8 mouse cellular contexts compared by ENCODE assay signal in genomic region chr4:106799772-106800336, GRCm38 (mm10). TPM values are rescaled to one million over a fixed set of nuclear protein-coding genes. Genes with fewer than 3 reads are reported as not detected.
A peak's percentile ranks its signal among the peaks of the same experiment; 100 is the strongest.
DNase-seq lines count a peak whose midpoint lies in the region; ATAC-seq and TF ChIP-seq lines count a peak whose summit lies in the region.

No protein-coding gene starts in this region.

- peak; percentile 75 for DNase-seq in 3134 (ENCODE audit: extremely low read depth, insufficient read length, low spot score)
- DNase-seq in adrenal gland, postnatal 14 days, result peak; percentile 90
- peak; percentile 77 for DNase-seq in embryonic facial prominence, embryonic 11.5 days (ENCODE audit: low spot score)
- DNase-seq in heart, adult 2 months, result peak; percentile 82 to 88
- peak; percentile 91 to 92 for DNase-seq in kidney, adult 8-10 months
- peak; percentile 86 for DNase-seq in limb, embryonic 11.5 days (ENCODE audit: low spot score)

- intact Hi-C loops in heart, adult 2 months (cut with DNase I), result loop anchor here (2.0 to 5.0 kb wide), 2 partner anchors 21 to 362 kb away; no protein-coding TSS in a partner anchor

- WGBS in embryonic facial prominence, embryonic 11.5 days, result 11% methylated on average over 15 of the region's 15 CpGs
- 15% methylated on average over 15 of the region's 15 CpGs for WGBS in heart, adult 2 months
- 4% methylated on average over 15 of the region's 15 CpGs for WGBS in limb, embryonic 11.5 days
- WGBS in midbrain, embryonic 15.5 days, result 7% methylated on average over 15 of the region's 15 CpGs
- WGBS in stomach, embryonic 14.5 days, result 7% methylated on average over 15 of the region's 15 CpGs

- peak overlapping the region; percentile 13 for H3K9ac ChIP-seq in embryonic facial prominence, embryonic 11.5 days (replicated peaks; ENCODE audit: low read length)
- peak overlapping the region; percentile 20; the same call in 1 of the 2 replicates for H3K9ac ChIP-seq in heart, adult 2 months (ENCODE audit: low read depth, low read length)
- peak overlapping the region; percentile 37 for H3K9ac ChIP-seq in limb, embryonic 11.5 days (ENCODE audit: low read length)
- no peak overlapping the region for H3K9ac ChIP-seq in midbrain, embryonic 15.5 days
- no peak overlapping the region for H3K9ac ChIP-seq in stomach, embryonic 14.5 days (replicated peaks; ENCODE audit: low read depth, low read length)

- ATAC-seq in embryonic facial prominence, embryonic 11.5 days (replicated peaks; ENCODE audit: insufficient number of reproducible peaks, low FRiP score, low TSS enrichment, low read depth), result peak; percentile 54
- peak; percentile 85 for ATAC-seq in limb, embryonic 11.5 days (ENCODE audit: insufficient number of reproducible peaks, low FRiP score, low TSS enrichment, low read depth)
- ATAC-seq in midbrain, embryonic 15.5 days (replicated peaks), result peak; percentile 52
- peak; percentile 77 for ATAC-seq in stomach, embryonic 14.5 days (ENCODE audit: insufficient number of reproducible peaks, insufficient read depth, low FRiP score, low read depth)

- H3K27me3 ChIP-seq in embryonic facial prominence, embryonic 11.5 days (ENCODE audit: control insufficient read depth, insufficient read depth, low read length), result no peaks in the 10 kb centered on the region
- no peaks in the 10 kb centered on the region for H3K27me3 ChIP-seq in heart, adult 2 months (ENCODE audit: control insufficient read depth, insufficient read depth, low read length)
- H3K27me3 ChIP-seq in limb, embryonic 11.5 days (ENCODE audit: control insufficient read depth, insufficient read depth, low read length), result no peaks in the 10 kb centered on the region
- peaks cover 9% of the 10 kb centered on the region for H3K27me3 ChIP-seq in midbrain, embryonic 15.5 days (replicated peaks)
- no peaks in the 10 kb centered on the region for H3K27me3 ChIP-seq in stomach, embryonic 14.5 days (ENCODE audit: control insufficient read depth, insufficient read depth, low read length)

- no peaks in the 10 kb centered on the region for H3K36me3 ChIP-seq in embryonic facial prominence, embryonic 11.5 days (replicated peaks; ENCODE audit: control insufficient read depth, insufficient read depth, low read depth, low read length)
- no peaks in the 10 kb centered on the region for H3K36me3 ChIP-seq in heart, adult 2 months (ENCODE audit: control insufficient read depth, insufficient read depth, low read length)
- no peaks in the 10 kb centered on the region for H3K36me3 ChIP-seq in limb, embryonic 11.5 days (ENCODE audit: control insufficient read depth, insufficient read depth, low read length)
- no peaks in the 10 kb centered on the region for H3K36me3 ChIP-seq in midbrain, embryonic 15.5 days (replicated peaks)
- no peaks in the 10 kb centered on the region for H3K36me3 ChIP-seq in stomach, embryonic 14.5 days (ENCODE audit: control insufficient read depth, insufficient read depth, low read length)

- H3K9me3 ChIP-seq in embryonic facial prominence, embryonic 11.5 days (replicated peaks; ENCODE audit: control insufficient read depth, low read length), result no peaks in the 10 kb centered on the region
- H3K9me3 ChIP-seq in limb, embryonic 11.5 days (ENCODE audit: control insufficient read depth, low read length), result no peaks in the 10 kb centered on the region
- H3K9me3 ChIP-seq in midbrain, embryonic 15.5 days, result no peaks in the 10 kb centered on the region
- H3K9me3 ChIP-seq in stomach, embryonic 14.5 days (ENCODE audit: control insufficient read depth, low read depth, low read length), result no peaks in the 10 kb centered on the region

- peak overlapping the region; percentile 39 for H3K4me2 ChIP-seq in embryonic facial prominence, embryonic 11.5 days (ENCODE audit: low read depth, low read length)
- peak overlapping the region; percentile 51 for H3K4me2 ChIP-seq in limb, embryonic 11.5 days (ENCODE audit: low read depth, severe bottlenecking)
- H3K4me2 ChIP-seq in midbrain, embryonic 15.5 days, result peak overlapping the region; percentile 26
- peak overlapping the region; percentile 15 for H3K4me2 ChIP-seq in stomach, embryonic 14.5 days (replicated peaks; ENCODE audit: low read depth, low read length)

- peak; percentile 80 for TF ChIP-seq CTCF in heart, adult 2 months (IDR thresholded peaks at IDR 0.05)

- H3K27ac ChIP-seq in embryonic facial prominence, embryonic 11.5 days (replicated peaks; ENCODE audit: low read depth, low read length), result no peak overlapping the region
- H3K27ac ChIP-seq in heart, adult 2 months, result peak overlapping the region; percentile 78
- peak overlapping the region; percentile 57 for H3K27ac ChIP-seq in limb, embryonic 11.5 days (replicated peaks; ENCODE audit: low read depth, low read length)
- H3K27ac ChIP-seq in midbrain, embryonic 15.5 days, result no peak overlapping the region
- no peak overlapping the region for H3K27ac ChIP-seq in stomach, embryonic 14.5 days (ENCODE audit: low read length)

- peaks cover 5% of the 10 kb centered on the region; the same call in 1 of the 2 replicates for H3K4me1 ChIP-seq in embryonic facial prominence, embryonic 11.5 days (ENCODE audit: control insufficient read depth, insufficient read depth, low read length)
- H3K4me1 ChIP-seq in heart, adult 2 months (ENCODE audit: control insufficient read depth, insufficient read depth, low read length), result peaks cover 3% of the 10 kb centered on the region; the same call in 1 of the 2 replicates
- peaks cover 29% of the 10 kb centered on the region for H3K4me1 ChIP-seq in limb, embryonic 11.5 days (ENCODE audit: control insufficient read depth, insufficient read depth, low read length)
- peaks cover 7% of the 10 kb centered on the region for H3K4me1 ChIP-seq in midbrain, embryonic 15.5 days
- peaks cover 12% of the 10 kb centered on the region; the same call in 1 of the 2 replicates for H3K4me1 ChIP-seq in stomach, embryonic 14.5 days (ENCODE audit: control insufficient read depth, insufficient read depth, low read length)

- H3K4me3 ChIP-seq in embryonic facial prominence, embryonic 11.5 days (ENCODE audit: low read depth, low read length), result no peak overlapping the region
- H3K4me3 ChIP-seq in heart, adult 2 months, result peak overlapping the region; percentile 36
- peak overlapping the region; percentile 17; the same call in 1 of the 2 replicates for H3K4me3 ChIP-seq in limb, embryonic 11.5 days (ENCODE audit: low read depth, low read length)
- H3K4me3 ChIP-seq in midbrain, embryonic 15.5 days, result no peak overlapping the region
- no peak overlapping the region; the same call in 1 of the 2 replicates for H3K4me3 ChIP-seq in stomach, embryonic 14.5 days (ENCODE audit: low read depth, low read length)

- no peaks in the 10 kb centered on the region for H3K79me2 ChIP-seq in heart, adult 2 months (replicated peaks; ENCODE audit: control insufficient read depth, insufficient read depth, low read length)

- no peak for TF ChIP-seq POLR2A in heart, adult 2 months (IDR thresholded peaks at IDR 0.05; ENCODE audit: insufficient read depth, low read depth, low read length)

- 0 out of 2 replicates have a peak, but pooled peaks have one; percentile 54 for TF ChIP-seq EP300 in heart, adult 2 months (IDR thresholded peaks at IDR 0.05; ENCODE audit: insufficient read depth, low read depth, low read length)

RNA-seq across cellular contexts. Expression of gene Acot11, which starts 4.9 kb away (rescaled TPM):
- total RNA-seq in adrenal gland, postnatal 14 days (2021), result 55.2 and 61.6 TPM in 2 replicates
- 1.1 and 1.2 TPM in 2 replicates for polyA plus RNA-seq in embryonic facial prominence, embryonic 11.5 days (2014; fragmentation: Nextera tagmentation; extraction: Ambion mirVana)
- total RNA-seq in heart, adult 2 months (2021), result 10 to 100 TPM; 27.5 to 48.6 TPM
- 16.4 and 25.2 TPM in 2 replicates for polyA plus RNA-seq in heart, adult 2 months (2012; rRNA removed)
- 6.5 and 10.1 TPM in 2 replicates for polyA plus RNA-seq in limb, embryonic 11.5 days (2014; fragmentation: Nextera tagmentation; extraction: Ambion mirVana)
- 2.2 TPM in 2 replicates for polyA plus RNA-seq in midbrain, embryonic 15.5 days (2015; fragmentation: Nextera tagmentation; extraction: Ambion mirVana)
- polyA plus RNA-seq in stomach, embryonic 14.5 days (2014; fragmentation: Nextera tagmentation; extraction: Ambion mirVana), result 3.7 and 3.9 TPM in 2 replicates

Comparison
In these comparisons a context has a peak if more than half of its experiments do, and no peak if none do; other contexts are left out.
1. H3K27ac ChIP-seq: peak in heart, adult 2 months (single experiment) and limb, embryonic 11.5 days (single experiment); none in embryonic facial prominence, embryonic 11.5 days (single experiment), midbrain, embryonic 15.5 days (single experiment) and stomach, embryonic 14.5 days (single experiment).
2. H3K4me3 ChIP-seq: peak in heart, adult 2 months (single experiment) and limb, embryonic 11.5 days (single experiment); none in embryonic facial prominence, embryonic 11.5 days (single experiment), midbrain, embryonic 15.5 days (single experiment) and stomach, embryonic 14.5 days (single experiment).
3. H3K9ac ChIP-seq: peak in embryonic facial prominence, embryonic 11.5 days (single experiment), heart, adult 2 months (single experiment) and limb, embryonic 11.5 days (single experiment); none in midbrain, embryonic 15.5 days (single experiment) and stomach, embryonic 14.5 days (single experiment).
4. Peak in every context shown above with its lines, with median percentiles within 50 percentile points of each other: DNase-seq, ATAC-seq and H3K4me2 ChIP-seq.